Mouse (Mus musculus) layer of hippocampus, adult 9-11 months (tissue): Measurements from ENCODE around the gene Magoh.

Experiments
- DNase-seq: peaks from one replicate; pipeline ENCODE4 v3.0.0; 2022

The Magoh gene

DNA sequence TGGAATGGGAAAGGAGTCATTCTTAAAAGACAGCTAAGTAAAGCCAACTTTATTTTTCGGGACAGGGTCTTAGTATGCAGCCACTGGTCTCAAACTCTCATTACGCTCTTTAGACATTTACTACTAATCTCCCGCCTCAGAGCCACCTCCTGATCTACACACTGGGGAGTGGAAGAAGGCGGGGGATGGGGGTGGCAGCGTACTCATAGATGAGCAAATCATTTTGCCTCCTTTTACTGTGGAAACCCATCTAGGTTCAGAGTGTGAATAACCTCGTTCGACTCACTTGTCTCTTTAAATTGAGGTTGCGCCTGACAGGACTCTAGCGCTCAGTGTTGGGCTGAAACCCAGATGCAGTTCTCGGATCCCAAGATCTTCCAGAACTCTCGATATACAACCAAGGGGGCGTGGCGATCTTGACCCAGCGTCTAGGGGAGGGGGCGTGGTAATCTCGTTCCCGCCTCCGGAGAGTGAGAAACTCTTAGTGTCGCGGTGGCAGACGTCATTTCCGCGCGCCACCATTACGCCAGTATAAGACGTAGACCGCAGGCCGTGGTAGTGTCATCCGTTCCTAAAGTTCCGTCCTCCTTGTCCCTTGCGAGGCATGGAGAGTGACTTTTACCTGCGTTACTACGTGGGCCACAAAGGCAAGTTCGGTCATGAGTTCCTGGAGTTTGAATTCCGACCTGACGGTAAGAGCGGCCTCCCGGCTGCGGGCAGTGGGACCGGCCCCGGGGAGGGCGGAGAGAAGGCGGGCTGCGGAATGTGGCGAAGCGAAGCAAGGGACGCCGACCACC is at the start of gene Magoh:
Gene Magoh (plus strand): TSS at position 502 of the 797 bp plus-strand sequence.
- peak; percentile 95 for DNase-seq

DNA sequence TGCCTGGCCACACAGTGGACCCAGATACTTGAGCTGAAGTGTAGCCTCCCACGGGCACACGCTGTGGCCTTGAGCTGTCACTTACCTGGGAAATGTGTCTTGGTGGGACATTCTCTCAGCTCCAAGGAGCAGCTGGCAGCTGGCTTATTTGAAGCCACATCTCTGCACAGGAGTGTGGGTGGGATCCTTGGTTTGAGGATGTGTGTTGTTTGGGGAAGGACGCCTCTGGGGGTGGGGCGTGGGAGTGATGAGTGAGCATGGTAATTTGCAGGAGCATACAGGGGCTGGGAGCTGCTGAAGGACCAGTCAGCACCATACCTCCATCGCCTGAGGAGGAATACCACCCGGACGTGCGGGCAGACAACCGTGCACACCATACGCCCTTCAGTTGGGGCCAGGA is 49.4 kb upstream of the Magoh start:
- DNase-seq: peak; percentile 53

GRCm38 (mm10) chr4:107830821-107831221 is 48.7 kb upstream of the Magoh start:
- no peak for DNase-seq

DNA sequence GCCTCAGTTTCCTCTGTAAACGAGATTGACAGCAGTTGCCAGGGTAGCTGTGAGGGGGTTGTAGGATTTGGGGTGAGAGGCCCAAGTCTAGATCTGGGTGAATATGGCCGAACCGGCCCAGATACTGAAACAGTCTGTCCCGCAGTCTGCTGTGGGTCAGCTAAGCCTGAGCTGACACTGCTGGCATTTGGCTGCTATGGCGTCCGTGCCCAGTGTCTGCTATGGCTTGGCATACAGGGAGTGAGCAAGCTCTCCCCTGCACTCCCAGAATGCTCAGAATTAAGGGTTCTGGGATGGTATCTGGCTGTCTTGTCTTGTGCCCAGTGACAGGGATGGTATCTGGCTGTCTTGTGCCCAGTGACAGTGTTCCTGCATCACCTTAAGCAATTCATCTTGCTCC is 47.9 kb upstream of the Magoh start:
- no peak for DNase-seq

GRCm38 (mm10) chr4:107833525-107833924 is 46.0 kb upstream of the Magoh start:
- no peak for DNase-seq

DNA sequence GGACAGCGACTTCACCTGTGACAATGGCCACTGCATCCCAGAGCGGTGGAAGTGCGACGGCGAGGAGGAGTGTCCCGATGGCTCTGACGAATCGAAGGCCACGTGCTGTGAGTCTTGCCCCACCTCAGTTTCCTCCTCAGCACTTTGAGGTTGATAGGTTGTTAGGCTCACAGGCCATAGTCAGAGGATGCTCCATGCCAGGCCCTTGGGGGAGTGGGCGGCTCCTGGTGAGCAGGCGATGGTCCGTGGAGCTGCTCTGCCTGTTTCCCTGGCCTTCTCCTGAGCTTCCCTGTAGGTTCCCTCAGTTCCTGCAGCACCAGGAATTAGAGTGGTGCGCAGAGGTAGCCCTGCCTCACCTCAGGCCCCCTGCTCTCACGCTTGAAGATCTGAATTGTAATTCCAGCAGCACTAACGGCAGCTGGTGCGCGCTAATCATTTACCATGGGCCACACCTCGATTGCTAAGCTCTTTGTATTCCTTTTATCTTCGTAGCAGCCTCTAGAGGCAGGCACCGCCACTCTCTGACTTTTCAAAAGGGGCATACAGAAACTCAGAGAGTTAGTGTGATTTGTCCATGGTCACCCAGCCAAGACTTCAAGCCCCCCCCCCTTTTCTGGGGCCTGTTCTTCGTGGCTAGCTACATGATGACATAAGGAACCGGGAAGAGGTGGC is 44.8 kb upstream of the Magoh start:
- DNase-seq: no peak

DNA sequence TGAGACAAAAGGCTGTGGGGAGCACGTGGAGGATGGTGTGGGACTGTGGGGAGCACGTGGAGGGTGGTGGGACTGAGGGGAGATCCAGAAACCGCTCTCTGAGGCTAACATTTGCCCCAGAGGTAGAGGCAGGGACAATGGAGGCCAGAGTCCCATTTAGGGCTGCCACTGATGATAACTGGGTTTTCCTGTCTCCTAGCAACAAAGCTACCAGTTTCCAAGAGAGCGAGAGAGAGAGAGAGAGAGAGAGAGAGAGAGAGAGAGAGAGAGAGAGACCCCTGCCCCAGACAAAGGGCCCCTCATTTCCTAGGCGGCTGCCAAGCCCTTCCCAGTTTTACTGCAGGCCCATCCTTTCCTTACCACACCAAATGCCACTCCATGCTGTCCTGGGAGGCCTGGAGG is 44.0 kb upstream of the Magoh start:
- DNase-seq: no peak

GRCm38 (mm10) chr4:107836758-107837157 is 42.8 kb upstream of the Magoh start:
- DNase-seq: peak; percentile 62

GRCm38 (mm10) chr4:107837910-107838309 is 41.6 kb upstream of the Magoh start:
- no peak for DNase-seq

DNA sequence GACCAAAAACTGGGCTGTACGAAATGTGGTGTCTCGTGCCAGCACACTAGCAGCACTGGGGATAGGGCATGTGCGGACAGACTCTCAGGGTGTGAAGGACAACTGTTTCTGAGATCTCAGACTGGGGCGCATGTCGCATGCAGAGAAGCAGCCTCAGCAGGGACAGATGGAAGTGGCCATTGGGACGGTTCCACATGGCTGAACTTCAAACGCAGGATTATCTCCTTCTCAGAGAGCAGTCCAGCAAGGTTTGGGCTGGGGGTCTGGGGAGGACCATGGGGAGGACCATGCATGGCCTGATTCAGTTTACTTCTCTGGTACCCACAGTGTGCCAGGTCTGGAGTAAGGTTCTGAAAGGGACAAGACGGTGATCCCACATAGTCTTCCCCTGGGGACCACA is 35.9 kb upstream of the Magoh start:
- no peak for DNase-seq

DNA sequence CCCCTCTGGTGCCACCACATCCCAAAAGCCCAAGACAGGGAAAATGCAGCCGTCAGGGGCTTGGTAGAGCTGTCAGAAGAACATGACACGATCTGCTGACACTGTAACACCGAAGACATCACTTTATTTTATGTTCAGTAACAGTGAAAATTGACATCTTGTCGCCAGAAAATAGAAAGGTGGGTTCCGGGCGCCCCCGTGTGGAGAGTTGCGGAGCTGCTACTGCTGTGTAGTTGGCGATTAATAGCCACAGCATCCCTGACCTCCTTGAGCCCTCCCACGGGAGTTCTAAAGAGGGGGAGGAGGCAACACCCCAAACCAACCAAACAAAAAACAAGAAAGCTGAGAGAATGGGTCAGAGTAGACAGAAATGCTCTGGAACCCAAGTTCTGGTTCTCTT is 34.6 kb upstream of the Magoh start:
- DNase-seq: no peak

GRCm38 (mm10) chr4:107846795-107847194 is 32.8 kb upstream of the Magoh start:
- DNase-seq: no peak

DNA sequence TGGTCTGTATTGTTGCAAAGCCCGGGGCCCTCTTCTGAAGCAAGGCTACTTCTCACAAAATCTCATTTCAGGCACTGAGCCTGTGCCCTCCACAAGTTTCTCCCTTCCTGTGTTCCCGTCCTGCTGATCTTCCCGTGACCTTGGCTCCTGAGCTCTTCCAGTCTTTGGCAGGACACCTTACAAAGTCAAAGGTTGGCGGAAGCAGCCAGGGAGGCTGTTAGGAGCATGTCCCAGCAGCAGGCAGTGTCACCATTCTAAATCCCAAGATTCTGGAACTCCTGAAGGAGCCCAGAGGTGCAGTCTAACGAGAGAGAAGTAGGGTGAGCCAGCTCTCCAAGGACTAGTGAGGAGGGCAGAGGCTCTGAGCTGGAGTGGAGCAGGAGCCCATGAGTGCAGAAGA is 31.0 kb upstream of the Magoh start:
- DNase-seq: no peak

DNA sequence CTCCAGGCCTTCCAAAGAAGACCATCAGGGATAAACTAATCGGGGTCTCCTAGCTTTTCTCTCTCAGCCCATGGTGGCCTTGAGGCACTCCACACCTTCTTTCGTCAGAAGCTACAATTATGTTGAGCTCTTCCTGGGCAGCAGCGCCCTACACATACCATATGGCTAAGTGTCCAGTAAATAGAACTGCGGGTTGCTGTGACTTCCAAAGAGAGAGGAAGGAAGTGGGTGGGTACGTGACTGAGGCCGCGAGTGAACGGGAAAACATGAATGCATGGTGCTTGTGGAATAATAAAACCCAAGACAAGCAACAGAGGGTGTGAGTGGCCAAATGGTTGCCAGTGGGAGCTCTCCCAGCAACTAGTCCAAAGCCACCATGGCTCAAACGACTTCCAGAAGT is 29.9 kb upstream of the Magoh start:
- DNase-seq: no peak

GRCm38 (mm10) chr4:107850091-107850490 is 29.5 kb upstream of the Magoh start:
- DNase-seq: no peak

DNA sequence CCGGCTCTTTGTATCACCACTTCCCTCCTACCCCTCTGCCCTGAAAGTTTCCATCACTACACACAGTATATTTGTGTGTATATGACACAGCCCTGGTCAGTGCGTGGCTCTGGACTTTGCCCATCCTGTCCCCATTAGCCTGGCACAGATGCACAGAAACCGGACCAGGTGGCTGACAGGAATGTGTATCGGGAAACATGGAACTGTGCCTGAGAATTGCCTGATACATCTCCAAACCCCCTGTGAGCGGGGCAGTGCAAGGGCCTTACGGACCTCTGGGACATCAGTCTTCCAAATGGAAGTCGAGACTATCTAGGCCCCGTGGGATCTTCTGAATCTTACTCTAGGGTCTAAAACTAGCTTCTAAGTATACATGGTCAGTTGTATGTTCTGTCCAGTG is 26.2 kb upstream of the Magoh start:
- no peak for DNase-seq

- DNase-seq: no peak
Observed at GRCm38 (mm10) chr4:107853836-107854235, 25.7 kb upstream of the Magoh start.

GRCm38 (mm10) chr4:107856958-107857686 is 22.4 kb upstream of the Magoh start:
- DNase-seq: no peak

- peak; percentile 43 for DNase-seq
Observed at GRCm38 (mm10) chr4:107858995-107859394, 20.6 kb upstream of the Magoh start.

GRCm38 (mm10) chr4:107864866-107865265 is 14.7 kb upstream of the Magoh start:
- no peak for DNase-seq

- no peak for DNase-seq
Observed at GRCm38 (mm10) chr4:107881631-107882030, 2.1 kb downstream of the Magoh start.

DNA sequence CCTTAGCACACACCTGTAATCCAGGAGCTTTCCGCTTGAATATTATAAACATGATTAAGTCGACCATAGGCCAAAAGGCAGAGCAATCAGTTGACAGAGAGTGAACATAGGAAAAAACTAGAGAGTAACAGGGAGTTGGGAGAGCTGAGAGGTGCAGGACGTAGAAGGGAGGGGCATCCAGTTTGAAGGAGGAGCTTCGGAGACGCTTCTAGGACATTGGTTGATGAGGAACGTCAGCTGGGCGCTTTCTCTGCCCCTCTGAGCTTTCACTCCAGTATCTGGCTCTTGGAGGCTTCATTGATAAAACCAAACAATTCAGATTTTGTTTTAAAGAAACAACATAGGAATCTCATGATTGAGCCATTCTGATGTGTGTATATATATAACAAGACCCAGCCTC is 6.8 kb downstream of the Magoh start:
- no peak for DNase-seq

DNA sequence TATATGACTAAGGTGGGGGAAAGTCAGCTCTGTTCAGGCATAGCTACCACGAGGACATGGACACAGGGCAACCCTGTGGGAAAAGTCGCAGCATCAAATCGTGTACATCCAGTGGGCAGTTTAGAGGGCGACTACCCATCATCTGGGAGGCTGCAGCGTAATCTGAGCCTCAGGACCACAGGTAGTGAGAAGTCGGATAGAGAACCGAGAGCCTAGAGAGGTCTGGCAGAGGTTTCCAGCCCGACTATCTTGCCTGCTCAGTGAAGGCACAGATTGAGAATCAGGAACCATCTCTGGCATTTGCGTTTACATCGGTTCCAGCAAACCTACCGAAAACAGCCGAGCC is 9.8 kb downstream of the Magoh start:
- no peak for DNase-seq
